Mouse (Mus musculus) T-helper 2 cell (primary cell): ENCODE measurements around the gene Slc44a1.

Experiments
- in situ Hi-C: fragments of 300-600 bp; cut with MboI, MseI; formaldehyde crosslinking; loops from one replicate; pipeline ENCODE4 v1.15.1; 2025; ENCODE audit warnings: high pct_unique_total_duplicates

Slc44a1 gene

GRCm38 (mm10) chr4:53430522-53430921 lies 9.7 kb upstream of the Slc44a1 start:
- in situ Hi-C loops = no loop called here

GRCm38 (mm10) chr4:53431585-53432234 lies 8.5 kb upstream of the Slc44a1 start:
- in situ Hi-C loops = no loop called here

GRCm38 (mm10) chr4:53437110-53437755 lies 3.0 kb upstream of the Slc44a1 start:
- in situ Hi-C loops = no loop called here

- in situ Hi-C loops = no loop called here
These were observed 1.8 kb upstream of the Slc44a1 start for GRCm38 (mm10) chr4:53438386-53438785.

- in situ Hi-C loops = no loop called here
These were observed 1.3 kb upstream of the Slc44a1 start for GRCm38 (mm10) chr4:53438836-53439480.

- in situ Hi-C loops = loop anchor here (10.0 kb wide), 2 partner anchors 275 to 1005 kb away; partner anchors contain the start of genes Fktn and Smc2
These were observed 590 bp upstream of the Slc44a1 start for GRCm38 (mm10) chr4:53439636-53440009.

- in situ Hi-C loops = loop anchor here (10.0 kb wide), 2 partner anchors 274 to 1006 kb away; partner anchors contain the start of genes Fktn and Smc2
These were observed 781 bp downstream of the Slc44a1 start for GRCm38 (mm10) chr4:53440816-53441571.

GRCm38 (mm10) chr4:53441683-53442082 lies 1.5 kb downstream of the Slc44a1 start:
- in situ Hi-C loops = loop anchor here (10.0 kb wide), 2 partner anchors 273 to 1007 kb away; partner anchors contain the start of genes Fktn and Smc2

- in situ Hi-C loops = loop anchor here (10.0 kb wide), 2 partner anchors 269 to 1011 kb away; partner anchors contain the start of genes Fktn and Smc2
These were observed 6.0 kb downstream of the Slc44a1 start for GRCm38 (mm10) chr4:53446216-53446615.

GRCm38 (mm10) chr4:53447773-53448172 lies 7.6 kb downstream of the Slc44a1 start:
- in situ Hi-C loops = loop anchor here (10.0 kb wide), 2 partner anchors 267 to 1013 kb away; partner anchors contain the start of genes Fktn and Smc2

GRCm38 (mm10) chr4:53450736-53451135 lies 10.5 kb downstream of the Slc44a1 start:
- in situ Hi-C loops = no loop called here

- in situ Hi-C loops = no loop called here
These were observed 11.7 kb downstream of the Slc44a1 start for GRCm38 (mm10) chr4:53451887-53452286.

- in situ Hi-C loops = no loop called here
These were observed 12.2 kb downstream of the Slc44a1 start for GRCm38 (mm10) chr4:53452457-53452856.

GRCm38 (mm10) chr4:53452976-53453889 lies 13.0 kb downstream of the Slc44a1 start:
- in situ Hi-C loops = no loop called here

- in situ Hi-C loops = no loop called here
These were observed 15.7 kb downstream of the Slc44a1 start for GRCm38 (mm10) chr4:53455885-53456284.

GRCm38 (mm10) chr4:53456570-53456969 lies 16.4 kb downstream of the Slc44a1 start:
- in situ Hi-C loops = no loop called here

- in situ Hi-C loops = no loop called here
These were observed 18.3 kb downstream of the Slc44a1 start for GRCm38 (mm10) chr4:53458503-53458902.

- in situ Hi-C loops = no loop called here
These were observed 19.5 kb downstream of the Slc44a1 start for GRCm38 (mm10) chr4:53459697-53460096.

- in situ Hi-C loops = no loop called here
These were observed 20.8 kb downstream of the Slc44a1 start for GRCm38 (mm10) chr4:53461026-53461425.

- in situ Hi-C loops = no loop called here
These were observed 21.9 kb downstream of the Slc44a1 start for GRCm38 (mm10) chr4:53462069-53462468.
